Mouse (Mus musculus): Measurements from ENCODE around the gene Ccdc58. TPM values are rescaled to one million over a fixed set of nuclear protein-coding genes. Genes with fewer than 3 reads are reported as not detected.
"Not testable (repeated sequence)": the region's sequence is repeated elsewhere in the genome, so short reads cannot be mapped to it uniquely, and the experiment has no call there.

Ccdc58 gene
- polyA plus RNA-seq, 1 experiment from 2014 or later: 115 TPM

GRCm38 (mm10) chr16:36089850-36090616 lies 18.5 kb downstream of the Ccdc58 start:
- Histone ChIP-seq H3K4me1 (ENCODE audit: control insufficient read depth, insufficient read depth, low read length) (no peaks in the 10 kb centered on the region), H3K4me3 (ENCODE audit: low read depth, low read length) (no peak overlapping the region), H3K9ac (ENCODE audit: low read length) (no peak overlapping the region), H3K27me3 (ENCODE audit: control insufficient read depth, insufficient read depth, low read length) (no peaks in the 10 kb centered on the region), H3K27ac (replicated peaks; ENCODE audit: low read depth, low read length) (no peak overlapping the region), H3K4me2 (ENCODE audit: low read depth, severe bottlenecking) (no peak overlapping the region), H3K9me3 (ENCODE audit: control insufficient read depth, low read length) (no peaks in the 10 kb centered on the region), H3K36me3 (ENCODE audit: control insufficient read depth, insufficient read depth, low read length) (no peaks in the 10 kb centered on the region)
- no peak for ATAC-seq (ENCODE audit: insufficient number of reproducible peaks, low FRiP score, low TSS enrichment, low read depth)
- no peak for DNase-seq (ENCODE audit: low spot score)
- 69% methylated on average over 8 of the region's 8 CpGs for WGBS

GRCm38 (mm10) chr16:36090785-36091509 lies 19.5 kb downstream of the Ccdc58 start:
- H3K27ac ChIP-seq (replicated peaks; ENCODE audit: low read depth, low read length): no peak overlapping the region
- H3K4me2 ChIP-seq (ENCODE audit: low read depth, severe bottlenecking): no peak overlapping the region
- no peaks in the 10 kb centered on the region for H3K36me3 ChIP-seq (ENCODE audit: control insufficient read depth, insufficient read depth, low read length)
- H3K9me3 ChIP-seq (ENCODE audit: control insufficient read depth, low read length): no peaks in the 10 kb centered on the region
- WGBS: 93% methylated on average over 11 of the region's 11 CpGs
- H3K9ac ChIP-seq (ENCODE audit: low read length): no peak overlapping the region
- H3K27me3 ChIP-seq (ENCODE audit: control insufficient read depth, insufficient read depth, low read length): no peaks in the 10 kb centered on the region
- H3K4me1 ChIP-seq (ENCODE audit: control insufficient read depth, insufficient read depth, low read length): no peaks in the 10 kb centered on the region
- no peak overlapping the region for H3K4me3 ChIP-seq (ENCODE audit: low read depth, low read length)
- DNase-seq (ENCODE audit: low spot score): no peak
- ATAC-seq (ENCODE audit: insufficient number of reproducible peaks, low FRiP score, low TSS enrichment, low read depth): no peak

- Histone ChIP-seq H3K9me3 (ENCODE audit: control insufficient read depth, low read length) (no peaks in the 10 kb centered on the region), H3K4me3 (ENCODE audit: low read depth, low read length) (no peak overlapping the region), H3K36me3 (ENCODE audit: control insufficient read depth, insufficient read depth, low read length) (no peaks in the 10 kb centered on the region), H3K4me2 (ENCODE audit: low read depth, severe bottlenecking) (no peak overlapping the region), H3K27me3 (ENCODE audit: control insufficient read depth, insufficient read depth, low read length) (no peaks in the 10 kb centered on the region), H3K27ac (replicated peaks; ENCODE audit: low read depth, low read length) (no peak overlapping the region), H3K9ac (ENCODE audit: low read length) (no peak overlapping the region), H3K4me1 (ENCODE audit: control insufficient read depth, insufficient read depth, low read length) (no peaks in the 10 kb centered on the region)
- DNase-seq (ENCODE audit: low spot score) (no peak), ATAC-seq (ENCODE audit: insufficient number of reproducible peaks, low FRiP score, low TSS enrichment, low read depth) (no peak)
- WGBS: 91% methylated on average over 3 of the region's 3 CpGs
These were observed 22.6 kb downstream of the Ccdc58 start for GRCm38 (mm10) chr16:36094079-36094478.

- H3K4me3 ChIP-seq (ENCODE audit: low read depth, low read length); ATAC-seq (ENCODE audit: insufficient number of reproducible peaks, low FRiP score, low TSS enrichment, low read depth); DNase-seq (ENCODE audit: low spot score); H3K9me3 ChIP-seq (ENCODE audit: control insufficient read depth, low read length); H3K36me3 ChIP-seq (ENCODE audit: control insufficient read depth, insufficient read depth, low read length); H3K27me3 ChIP-seq (ENCODE audit: control insufficient read depth, insufficient read depth, low read length); H3K9ac ChIP-seq (ENCODE audit: low read length); H3K4me1 ChIP-seq (ENCODE audit: control insufficient read depth, insufficient read depth, low read length); H3K27ac ChIP-seq (replicated peaks; ENCODE audit: low read depth, low read length); H3K4me2 ChIP-seq (ENCODE audit: low read depth, severe bottlenecking): not testable (repeated sequence)
- WGBS: 87% methylated on average over 12 of the region's 12 CpGs
These were observed 26.5 kb downstream of the Ccdc58 start for GRCm38 (mm10) chr16:36097813-36098499.

GRCm38 (mm10) chr16:36101526-36101925 lies 30.0 kb downstream of the Ccdc58 start:
- Histone ChIP-seq H3K27me3 (ENCODE audit: control insufficient read depth, insufficient read depth, low read length) (no peaks in the 10 kb centered on the region), H3K4me1 (ENCODE audit: control insufficient read depth, insufficient read depth, low read length) (no peaks in the 10 kb centered on the region), H3K4me3 (ENCODE audit: low read depth, low read length) (no peak overlapping the region), H3K9me3 (ENCODE audit: control insufficient read depth, low read length) (no peaks in the 10 kb centered on the region), H3K4me2 (ENCODE audit: low read depth, severe bottlenecking) (no peak overlapping the region), H3K27ac (replicated peaks; ENCODE audit: low read depth, low read length) (no peak overlapping the region), H3K9ac (ENCODE audit: low read length) (no peak overlapping the region), H3K36me3 (ENCODE audit: control insufficient read depth, insufficient read depth, low read length) (no peaks in the 10 kb centered on the region)
- ATAC-seq (ENCODE audit: insufficient number of reproducible peaks, low FRiP score, low TSS enrichment, low read depth): no peak
- WGBS: 87% methylated on average over 1 of the region's 1 CpGs
- no peak for DNase-seq (ENCODE audit: low spot score)

GRCm38 (mm10) chr16:36102211-36102610 lies 30.7 kb downstream of the Ccdc58 start:
- H3K27ac ChIP-seq (replicated peaks; ENCODE audit: low read depth, low read length): no peak overlapping the region
- H3K4me3 ChIP-seq (ENCODE audit: low read depth, low read length): no peak overlapping the region
- ATAC-seq (ENCODE audit: insufficient number of reproducible peaks, low FRiP score, low TSS enrichment, low read depth): no peak
- no peaks in the 10 kb centered on the region for H3K27me3 ChIP-seq (ENCODE audit: control insufficient read depth, insufficient read depth, low read length)
- WGBS: 85% methylated on average over 1 of the region's 1 CpGs
- no peak overlapping the region for H3K9ac ChIP-seq (ENCODE audit: low read length)
- no peaks in the 10 kb centered on the region for H3K9me3 ChIP-seq (ENCODE audit: control insufficient read depth, low read length)
- no peaks in the 10 kb centered on the region for H3K4me1 ChIP-seq (ENCODE audit: control insufficient read depth, insufficient read depth, low read length)
- no peak overlapping the region for H3K4me2 ChIP-seq (ENCODE audit: low read depth, severe bottlenecking)
- no peaks in the 10 kb centered on the region for H3K36me3 ChIP-seq (ENCODE audit: control insufficient read depth, insufficient read depth, low read length)
- DNase-seq (ENCODE audit: low spot score): no peak

- not testable (repeated sequence) for H3K27me3 ChIP-seq (ENCODE audit: control insufficient read depth, insufficient read depth, low read length); H3K9ac ChIP-seq (ENCODE audit: low read length); DNase-seq (ENCODE audit: low spot score); ATAC-seq (ENCODE audit: insufficient number of reproducible peaks, low FRiP score, low TSS enrichment, low read depth); H3K27ac ChIP-seq (replicated peaks; ENCODE audit: low read depth, low read length); H3K36me3 ChIP-seq (ENCODE audit: control insufficient read depth, insufficient read depth, low read length); H3K4me3 ChIP-seq (ENCODE audit: low read depth, low read length); H3K4me1 ChIP-seq (ENCODE audit: control insufficient read depth, insufficient read depth, low read length); H3K4me2 ChIP-seq (ENCODE audit: low read depth, severe bottlenecking); H3K9me3 ChIP-seq (ENCODE audit: control insufficient read depth, low read length)
These were observed 40.0 kb downstream of the Ccdc58 start for GRCm38 (mm10) chr16:36111486-36111885.

GRCm38 (mm10) chr16:36115751-36116150 lies 44.3 kb downstream of the Ccdc58 start:
- DNase-seq (ENCODE audit: low spot score); H3K4me3 ChIP-seq (ENCODE audit: low read depth, low read length); H3K36me3 ChIP-seq (ENCODE audit: control insufficient read depth, insufficient read depth, low read length); H3K27me3 ChIP-seq (ENCODE audit: control insufficient read depth, insufficient read depth, low read length); ATAC-seq (ENCODE audit: insufficient number of reproducible peaks, low FRiP score, low TSS enrichment, low read depth); H3K4me2 ChIP-seq (ENCODE audit: low read depth, severe bottlenecking); H3K9me3 ChIP-seq (ENCODE audit: control insufficient read depth, low read length); H3K9ac ChIP-seq (ENCODE audit: low read length); H3K4me1 ChIP-seq (ENCODE audit: control insufficient read depth, insufficient read depth, low read length); H3K27ac ChIP-seq (replicated peaks; ENCODE audit: low read depth, low read length): not testable (repeated sequence)
- 88% methylated on average over 6 of the region's 6 CpGs for WGBS

Measured in limb, embryonic 11.5 days (tissue).